Mouse (Mus musculus): Measurements from ENCODE around the gene Stk39.

DNA sequence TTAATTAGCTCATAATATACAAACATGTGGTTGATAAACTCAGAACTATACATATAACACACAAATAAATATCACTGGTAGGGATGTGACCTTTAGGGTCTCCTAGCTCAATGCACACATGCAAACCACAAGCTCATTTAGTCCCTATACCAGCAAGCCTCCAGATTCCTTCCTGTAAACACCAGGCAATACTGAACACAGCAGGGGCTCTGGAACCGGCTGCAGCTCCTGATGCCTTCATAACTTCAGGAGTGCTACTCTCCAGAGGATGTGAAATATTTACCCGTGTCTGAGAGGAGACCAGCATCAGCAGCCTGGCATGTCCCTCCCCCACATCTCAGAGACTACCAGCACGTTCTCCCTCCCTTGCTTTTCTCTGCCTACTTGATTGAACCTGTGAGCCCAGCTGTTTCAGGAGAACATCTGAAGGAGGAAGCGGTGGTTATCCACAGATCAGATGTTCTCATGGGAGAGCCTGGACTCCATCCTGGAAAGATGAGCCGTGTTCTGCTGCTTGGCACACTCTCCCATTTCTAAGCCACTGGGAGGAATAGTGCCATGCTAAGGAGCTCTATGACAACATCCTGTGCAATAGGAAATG lies 45.0 kb downstream of the Stk39 start:
- TF ChIP-seq CTCF (IDR thresholded peaks at IDR 0.05; ENCODE audit: borderline replicate concordance, control insufficient read depth, extremely low read depth, insufficient read depth, low read length, poor library complexity) (no peak), POLR2A (IDR thresholded peaks at IDR 0.05; ENCODE audit: control insufficient read depth, extremely low read depth, insufficient read depth, low read length, poor library complexity) (no peak)

Measured in thymus, adult 2 months (tissue).